Mouse (Mus musculus): ENCODE results near the gene Rtn1.

GRCm38 (mm10) chr12:72296552-72296951, 112.3 kb downstream of the Rtn1 start:
- TF ChIP-seq POLR2A (IDR thresholded peaks at IDR 0.05; ENCODE audit: extremely low read depth, insufficient read depth, low read length): no peak
- no peak for TF ChIP-seq CTCF (IDR thresholded peaks at IDR 0.05; ENCODE audit: low read depth, low read length)

Measured in liver, adult 2 months (tissue).